In genomic region chr1:63129857-63130690, GRCm38 (mm10) we compare ENCODE assay signal across 8 mouse cellular contexts. TPM values are rescaled to one million over a fixed set of nuclear protein-coding genes. Genes with fewer than 3 reads are reported as not detected.
DNase-seq lines count a peak whose midpoint lies in the region; ATAC-seq and TF ChIP-seq lines count a peak whose summit lies in the region.

No protein-coding gene starts in this region.

- H3K27me3 ChIP-seq in hindbrain, embryonic 14.5 days (ENCODE audit: control insufficient read depth, insufficient read depth, low read length): no peaks in the 10 kb centered on the region
- H3K27me3 ChIP-seq in liver, embryonic 11.5 days (replicated peaks; ENCODE audit: control insufficient read depth, insufficient read depth, low read length): no peaks in the 10 kb centered on the region
- no peaks in the 10 kb centered on the region for H3K27me3 ChIP-seq in neural tube, embryonic 14.5 days (ENCODE audit: control insufficient read depth, insufficient read depth, low read length)

- peak overlapping the region; percentile 47 for H3K4me2 ChIP-seq in hindbrain, embryonic 14.5 days (replicated peaks)
- H3K4me2 ChIP-seq in liver, embryonic 11.5 days: peak overlapping the region; percentile 76
- H3K4me2 ChIP-seq in neural tube, embryonic 14.5 days (ENCODE audit: low read depth, low read length): peak overlapping the region; percentile 35; the same call in 1 of the 2 replicates

- WGBS in hindbrain, embryonic 14.5 days: 23% methylated on average over 18 of the region's 18 CpGs
- WGBS in liver, embryonic 11.5 days: 16% methylated on average over 18 of the region's 18 CpGs
- WGBS in neural tube, embryonic 14.5 days: 24% methylated on average over 18 of the region's 18 CpGs

- peaks cover 21% of the 10 kb centered on the region; the same call in 1 of the 2 replicates for H3K36me3 ChIP-seq in hindbrain, embryonic 14.5 days (replicated peaks; ENCODE audit: control insufficient read depth, insufficient read depth)
- H3K36me3 ChIP-seq in liver, embryonic 11.5 days (ENCODE audit: control insufficient read depth, insufficient read depth, low read length): peaks cover 7% of the 10 kb centered on the region; the same call in 1 of the 2 replicates
- H3K36me3 ChIP-seq in neural tube, embryonic 14.5 days (ENCODE audit: control insufficient read depth, insufficient read depth, low read length): no peaks in the 10 kb centered on the region

- peaks cover 14% of the 10 kb centered on the region for H3K4me1 ChIP-seq in bone marrow macrophage, adult 2 months (ENCODE audit: control insufficient read depth, insufficient read depth, low read length)
- H3K4me1 ChIP-seq in hindbrain, embryonic 14.5 days (replicated peaks; ENCODE audit: control insufficient read depth, insufficient read depth, low read length): no peaks in the 10 kb centered on the region
- H3K4me1 ChIP-seq in liver, embryonic 11.5 days (replicated peaks; ENCODE audit: control insufficient read depth, insufficient read depth, low read length): peaks cover 11% of the 10 kb centered on the region
- 0 out of 2 replicates have a peak, but pooled peaks cover 3% of the 10 kb centered on the region for H3K4me1 ChIP-seq in neural tube, embryonic 14.5 days (ENCODE audit: control insufficient read depth, insufficient read depth, low read length)

- H3K27ac ChIP-seq in bone marrow macrophage, adult 2 months (ENCODE audit: insufficient read depth, low read depth, low read length): peak overlapping the region; percentile 53
- H3K27ac ChIP-seq in hindbrain, embryonic 14.5 days: no peak overlapping the region
- H3K27ac ChIP-seq in liver, embryonic 11.5 days (ENCODE audit: low read depth, low read length): peak overlapping the region; percentile 55
- H3K27ac ChIP-seq in neural tube, embryonic 14.5 days (ENCODE audit: low read depth, low read length): no peak overlapping the region

- no peaks in the 10 kb centered on the region for H3K9me3 ChIP-seq in hindbrain, embryonic 14.5 days (ENCODE audit: control insufficient read depth, low read length)
- H3K9me3 ChIP-seq in liver, embryonic 11.5 days (ENCODE audit: control insufficient read depth, low read length): no peaks in the 10 kb centered on the region
- H3K9me3 ChIP-seq in neural tube, embryonic 14.5 days (ENCODE audit: control insufficient read depth, low read length): no peaks in the 10 kb centered on the region

- no peak for ATAC-seq in hindbrain, embryonic 14.5 days (ENCODE audit: low FRiP score)
- ATAC-seq in liver, embryonic 11.5 days (replicated peaks; ENCODE audit: low FRiP score): peak; percentile 69
- peak; percentile 31; the same call in 1 of the 2 replicates for ATAC-seq in neural tube, embryonic 14.5 days (ENCODE audit: low read depth)

- TF ChIP-seq CTCF in bone marrow macrophage, adult 2 months (IDR thresholded peaks at IDR 0.05; ENCODE audit: low read depth, low read length): no peak

- DNase-seq in adrenal gland, adult 2 months: peak; percentile 39
- no peak for DNase-seq in adrenal gland, adult 8-10 months
- DNase-seq in hindbrain, embryonic 14.5 days (ENCODE audit: low spot score): no peak
- peak; percentile 42 for DNase-seq in liver, embryonic 11.5 days (ENCODE audit: low spot score)
- no peak for DNase-seq in right cerebral cortex, postnatal 25 days
- DNase-seq in left cerebral cortex, postnatal 4 days: no peak

- peak overlapping the region; percentile 54 for H3K4me3 ChIP-seq in bone marrow macrophage, adult 2 months (ENCODE audit: insufficient read depth, low read length)
- 0 out of 2 replicates have a peak overlapping the region, but pooled peaks have one; percentile 5 for H3K4me3 ChIP-seq in hindbrain, embryonic 14.5 days (replicated peaks; ENCODE audit: low read length)
- H3K4me3 ChIP-seq in liver, embryonic 11.5 days (ENCODE audit: low read depth, low read length): peak overlapping the region; percentile 33; the same call in 1 of the 2 replicates
- no peak overlapping the region for H3K4me3 ChIP-seq in neural tube, embryonic 14.5 days (ENCODE audit: low read depth, low read length)

- H3K9ac ChIP-seq in hindbrain, embryonic 14.5 days: peak overlapping the region; percentile 11; the same call in 1 of the 2 replicates
- peak overlapping the region; percentile 67 for H3K9ac ChIP-seq in liver, embryonic 11.5 days (ENCODE audit: low read depth, low read length)
- no peak overlapping the region for H3K9ac ChIP-seq in neural tube, embryonic 14.5 days (replicated peaks; ENCODE audit: low read depth, low read length)

- TF ChIP-seq POLR2A in bone marrow macrophage, adult 2 months (IDR thresholded peaks at IDR 0.05; ENCODE audit: borderline replicate concordance, low read depth, low read length): no peak

- intact Hi-C loops in left cerebral cortex, postnatal 4 days (cut with DNase I): no loop called here

RNA-seq across cellular contexts. Expression of gene Ino80d, which starts 15.6 kb away (rescaled TPM):
- total RNA-seq in adrenal gland, adult 2 months (2021): 10 to 100 TPM; 20.4 to 32.6 TPM
- 10.6 and 10.7 TPM in 2 replicates for polyA plus RNA-seq in adrenal gland, adult 2 months (2012; rRNA removed)
- 10 to 100 TPM; 27.2 to 40.6 (median 31.4) TPM for total RNA-seq in adrenal gland, adult 8-10 months (2022)
- 19.5 and 20.9 TPM in 2 replicates for polyA plus RNA-seq in bone marrow macrophage, adult 2 months (2012; ENCODE audit: insufficient read depth, insufficient read length, missing spikeins)
- 11.4 and 13.5 TPM in 2 replicates for polyA plus RNA-seq in hindbrain, embryonic 14.5 days (2014; fragmentation: Nextera tagmentation; extraction: Ambion mirVana)
- 8.5 and 10.6 TPM in 2 replicates for polyA plus RNA-seq in liver, embryonic 11.5 days (2014; fragmentation: Nextera tagmentation; extraction: Ambion mirVana)
- 10.9 and 13.7 TPM in 2 replicates for polyA plus RNA-seq in neural tube, embryonic 14.5 days (2014; fragmentation: Nextera tagmentation; extraction: Ambion mirVana)
- 10 to 100 TPM; 32.0 to 32.7 TPM for total RNA-seq in left cerebral cortex, postnatal 4 days (2021)

RNA-seq across cellular contexts. Expression of gene Eef1b2, which starts 46.6 kb away (rescaled TPM):
- 100 to 1,000 TPM; 456 to 691 TPM for total RNA-seq in adrenal gland, adult 2 months (2021)
- 195 and 300 TPM in 2 replicates for polyA plus RNA-seq in adrenal gland, adult 2 months (2012; rRNA removed)
- 100 to 1,000 TPM; 529 to 647 (median 593) TPM for total RNA-seq in adrenal gland, adult 8-10 months (2022)
- 949 and 998 TPM in 2 replicates for polyA plus RNA-seq in bone marrow macrophage, adult 2 months (2012; ENCODE audit: insufficient read depth, insufficient read length, missing spikeins)
- polyA plus RNA-seq in hindbrain, embryonic 14.5 days (2014; fragmentation: Nextera tagmentation; extraction: Ambion mirVana): 487 and 490 TPM in 2 replicates
- polyA plus RNA-seq in liver, embryonic 11.5 days (2014; fragmentation: Nextera tagmentation; extraction: Ambion mirVana): 694 and 775 TPM in 2 replicates
- 495 and 539 TPM in 2 replicates for polyA plus RNA-seq in neural tube, embryonic 14.5 days (2014; fragmentation: Nextera tagmentation; extraction: Ambion mirVana)
- 100 to 1,000 TPM; 705 to 714 TPM for total RNA-seq in left cerebral cortex, postnatal 4 days (2021)

RNA-seq across cellular contexts. Expression of gene Ndufs1, which starts 46.6 kb away (rescaled TPM):
- 100 to 1,000 TPM; 280 TPM for total RNA-seq in adrenal gland, adult 2 months (2021)
- polyA plus RNA-seq in adrenal gland, adult 2 months (2012; rRNA removed): 21.5 and 22.0 TPM in 2 replicates
- total RNA-seq in adrenal gland, adult 8-10 months (2022): 100 to 1,000 TPM; 185 to 263 (median 226) TPM
- polyA plus RNA-seq in bone marrow macrophage, adult 2 months (2012; ENCODE audit: insufficient read depth, insufficient read length, missing spikeins): 74.1 and 82.9 TPM in 2 replicates
- polyA plus RNA-seq in hindbrain, embryonic 14.5 days (2014; fragmentation: Nextera tagmentation; extraction: Ambion mirVana): 153 and 159 TPM in 2 replicates
- polyA plus RNA-seq in liver, embryonic 11.5 days (2014; fragmentation: Nextera tagmentation; extraction: Ambion mirVana): 184 and 197 TPM in 2 replicates
- polyA plus RNA-seq in neural tube, embryonic 14.5 days (2014; fragmentation: Nextera tagmentation; extraction: Ambion mirVana): 155 and 167 TPM in 2 replicates
- total RNA-seq in left cerebral cortex, postnatal 4 days (2021): 100 to 1,000 TPM; 101 to 107 TPM

Comparison
In these comparisons a context has a peak if more than half of its experiments do, and no peak if none do; other contexts are left out.
1. DNase-seq: peak in adrenal gland, adult 2 months (single experiment) and liver, embryonic 11.5 days (single experiment); none in adrenal gland, adult 8-10 months (single experiment), hindbrain, embryonic 14.5 days (single experiment), right cerebral cortex, postnatal 25 days (single experiment) and left cerebral cortex, postnatal 4 days (single experiment).
2. H3K27ac ChIP-seq: peak in bone marrow macrophage, adult 2 months (single experiment) and liver, embryonic 11.5 days (single experiment); none in hindbrain, embryonic 14.5 days (single experiment) and neural tube, embryonic 14.5 days (single experiment).
3. Peak in every context shown above with its lines, with median percentiles within 50 percentile points of each other: H3K4me2 ChIP-seq.